Mouse (Mus musculus) gastrocnemius, postnatal 36 days (tissue): ENCODE results near the gene Gm5930. TPM values are rescaled to one million over a fixed set of nuclear protein-coding genes. Genes with fewer than 3 reads are reported as not detected.
"Not testable (repeated sequence)": the region's sequence is repeated elsewhere in the genome, so short reads cannot be mapped to it uniquely, and the experiment has no call there.

Experiments
- DNase-seq, 2 experiments: peaks; one replicate each; pipeline ENCODE4 v3.0.0; 2022
- intact Hi-C: fragments of 180-260 bp; cut with DNase I; formaldehyde crosslinking; loops from one replicate; pipeline ENCODE4 v1.15.1; 2025
- long read RNA-seq, 2 experiments: library from polyadenylated mRNA; stranded (forward); transcript quantifications; one replicate each; pipeline ENCODE4 v2.0.0; 2021
- total RNA-seq, 2 experiments: library from RNA; stranded (reverse); gene quantifications; 2 replicates each; pipeline ENCODE4 v1.2.3; 2021

Gm5930 gene
- total RNA-seq = not detected
- long read RNA-seq, experiment 1 = 0 reads
- long read RNA-seq, experiment 2 = 0 reads

- DNase-seq, intact Hi-C loops: not testable (repeated sequence)
Measured at GRCm38 (mm10) chr14:44338484-44338883, at the start of gene Gm5930. TSS of gene Gm5930 (minus strand) at chr14:44338584.

GRCm38 (mm10) chr14:44384233-44384632, 45.8 kb upstream of the Gm5930 start:
- intact Hi-C loops, DNase-seq: not testable (repeated sequence)

DNA sequence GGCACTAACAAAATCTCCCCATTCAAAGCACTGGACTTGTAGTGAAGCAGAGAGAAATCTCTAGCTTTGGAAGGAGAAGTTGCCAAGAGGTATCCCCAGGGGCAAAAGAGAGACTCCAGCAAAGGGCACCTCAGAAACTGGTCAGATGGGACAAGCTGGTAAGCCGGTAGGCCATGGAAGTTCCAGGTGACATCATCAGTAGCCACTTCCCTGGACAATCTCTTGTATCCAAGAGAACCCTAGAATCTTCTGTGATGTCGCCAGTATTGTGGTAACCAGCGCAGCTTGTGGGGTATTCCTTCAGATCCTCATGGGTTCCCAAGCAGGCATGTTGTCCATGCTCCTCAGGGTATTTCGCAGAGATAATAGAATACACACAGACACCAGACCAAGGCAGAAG, 26.7 kb upstream of the Gm5930 start, which contains the start of gene Gm8229:
Gene Gm8229, plus strand, starts transcription at position 301 of the 400 bp plus-strand sequence.
- intact Hi-C loops, DNase-seq: not testable (repeated sequence)

DNA sequence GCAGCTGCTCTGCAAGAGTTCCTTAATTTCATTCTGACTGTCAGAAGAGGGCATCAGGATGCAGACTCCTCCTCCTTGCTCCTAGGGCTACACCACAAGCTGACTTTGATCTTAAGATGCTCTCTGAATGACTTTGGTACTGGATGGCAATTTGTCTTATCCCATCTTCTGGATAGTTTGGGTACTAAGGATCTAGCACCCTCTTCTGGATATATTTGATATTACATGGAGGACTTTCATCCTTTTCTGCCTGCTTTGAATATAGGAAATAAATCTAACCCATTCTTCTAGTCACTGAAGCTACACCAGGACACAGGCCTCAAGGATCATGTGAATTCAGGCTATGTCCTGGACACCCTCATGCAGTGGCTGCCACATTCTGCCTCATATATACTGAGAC, 23.9 kb upstream of the Gm5930 start:
- intact Hi-C loops, DNase-seq: not testable (repeated sequence)

GRCm38 (mm10) chr14:44361416-44361815, 23.0 kb upstream of the Gm5930 start:
- intact Hi-C loops = not testable (repeated sequence)

GRCm38 (mm10) chr14:44312049-44312448, 26.3 kb downstream of the Gm5930 start:
- intact Hi-C loops = not testable (repeated sequence)

More at GRCm38 (mm10) chr14:44361416-44361815, 23.0 kb upstream of the Gm5930 start:
- not testable (repeated sequence) for DNase-seq

DNA sequence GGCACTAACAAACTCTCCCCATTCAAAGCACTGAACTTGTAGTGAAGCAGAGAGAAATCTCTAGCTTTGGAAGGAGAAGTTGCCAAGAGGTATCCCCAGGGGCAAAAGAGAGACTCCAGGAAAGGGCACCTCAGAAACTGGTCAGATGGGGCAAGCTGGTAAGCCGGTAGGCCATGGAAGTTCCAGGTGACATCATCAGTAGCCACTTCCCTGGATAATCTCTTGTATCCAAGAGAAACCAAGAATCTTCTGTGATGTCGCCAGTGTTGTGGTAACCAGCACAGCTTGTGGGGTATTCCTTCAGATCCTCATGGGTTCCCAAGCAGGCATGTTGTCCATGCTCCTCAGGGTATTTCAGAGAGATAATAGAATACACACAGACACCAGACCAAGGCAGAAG, 53.1 kb downstream of the Gm5930 start, which contains the start of gene Gm8220:
Gene Gm8220, plus strand, starts transcription at position 301 of the 400 bp plus-strand sequence.
- intact Hi-C loops, DNase-seq: not testable (repeated sequence)

More at GRCm38 (mm10) chr14:44312049-44312448, 26.3 kb downstream of the Gm5930 start:
- not testable (repeated sequence) for DNase-seq

Other genes starting within 250 kb of the Gm5930 start
- under 1 TPM; 0.76 to 0.89 TPM for gene Ear2, start 235.9 kb downstream of the Gm5930 start, total RNA-seq
- gene Gm3327, start 214.7 kb downstream of the Gm5930 start, total RNA-seq = not detected
- not detected for gene Gm8212, start 140.9 kb downstream of the Gm5930 start, total RNA-seq
- not detected for gene 4930503E14Rik, start 125.3 kb downstream of the Gm5930 start, total RNA-seq
- gene Gm8220, start 53.0 kb downstream of the Gm5930 start, total RNA-seq = not detected
- not detected for gene Gm8229, start 26.8 kb upstream of the Gm5930 start, total RNA-seq
- gene Gm3371, start 72.1 kb upstream of the Gm5930 start, total RNA-seq = not detected
- gene Gm8232, start 95.1 kb upstream of the Gm5930 start, total RNA-seq = not detected
- gene BC061237, start 153.9 kb upstream of the Gm5930 start, total RNA-seq = not detected
- gene Gm17093, start 179.7 kb upstream of the Gm5930 start, total RNA-seq = not detected
- not detected for gene Gm8247, start 244.6 kb upstream of the Gm5930 start, total RNA-seq